Mouse (Mus musculus) brown adipose tissue, adult 24 weeks (tissue): ENCODE measurements around the gene Gm9376. TPM values are rescaled to one million over a fixed set of nuclear protein-coding genes. Genes with fewer than 3 reads are reported as not detected.

Experiments used
- H3K27ac ChIP-seq: fragments of 200-500 bp; replicated peaks from 2 replicates; pipeline ENCODE4 v1.5.1; 2012; ENCODE audit warnings: low read depth, mild to moderate bottlenecking, low read length
- H3K4me1 ChIP-seq: fragments of 200-500 bp; 2 replicates; pipeline ENCODE4 v1.6.1; 2012; ENCODE audit warnings: low read length, mixed read lengths; ENCODE audit not compliant: control insufficient read depth, insufficient read depth, insufficient read length
- H3K4me3 ChIP-seq: fragments of 200-500 bp; 2 replicates; pipeline ENCODE4 v1.5.1; 2012; ENCODE audit warnings: low read depth, mild to moderate bottlenecking, low read length, moderate library complexity; ENCODE audit not compliant: insufficient read depth
- polyA plus RNA-seq: library from polyadenylated mRNA; stranded (reverse); fragments of >200 nt; gene quantifications from 2 replicates; pipeline ENCODE4 v1.2.4, GENCODE M21; 2012; ENCODE audit not compliant: missing spikeins, insufficient read depth, insufficient read length

The Gm9376 gene
- polyA plus RNA-seq, 1 experiment, result not detected

- Histone ChIP-seq H3K27ac (no peak overlapping the region), H3K4me3 (no peak overlapping the region), H3K4me1 (peaks cover 2% of the 10 kb centered on the region; the same call in 1 of the 2 replicates)
Observed at GRCm38 (mm10) chr14:118241416-118241815, 25.3 kb upstream of the Gm9376 start.

GRCm38 (mm10) chr14:118253381-118253780 is 13.4 kb upstream of the Gm9376 start:
- no peak overlapping the region for H3K4me3 ChIP-seq
- no peak overlapping the region for H3K27ac ChIP-seq
- H3K4me1 ChIP-seq, result no peaks in the 10 kb centered on the region

GRCm38 (mm10) chr14:118268849-118269248 is 2.1 kb downstream of the Gm9376 start:
- Histone ChIP-seq H3K4me1 (no peaks in the 10 kb centered on the region), H3K27ac (no peak overlapping the region), H3K4me3 (no peak overlapping the region)

- H3K4me3 ChIP-seq, result no peak overlapping the region
- H3K27ac ChIP-seq, result no peak overlapping the region
- no peaks in the 10 kb centered on the region for H3K4me1 ChIP-seq
Observed at GRCm38 (mm10) chr14:118272594-118273555, 6.1 kb downstream of the Gm9376 start.

- Histone ChIP-seq H3K27ac (no peak overlapping the region), H3K4me3 (no peak overlapping the region), H3K4me1 (no peaks in the 10 kb centered on the region)
Observed at GRCm38 (mm10) chr14:118277704-118278498, 11.1 kb downstream of the Gm9376 start.

GRCm38 (mm10) chr14:118282272-118282671 is 15.5 kb downstream of the Gm9376 start:
- Histone ChIP-seq H3K4me1 (no peaks in the 10 kb centered on the region), H3K4me3 (no peak overlapping the region), H3K27ac (no peak overlapping the region)

GRCm38 (mm10) chr14:118282917-118283316 is 16.2 kb downstream of the Gm9376 start:
- Histone ChIP-seq H3K4me3 (no peak overlapping the region), H3K27ac (no peak overlapping the region), H3K4me1 (no peaks in the 10 kb centered on the region)

- H3K27ac ChIP-seq, result no peak overlapping the region
- no peak overlapping the region for H3K4me3 ChIP-seq
- no peaks in the 10 kb centered on the region for H3K4me1 ChIP-seq
Observed at GRCm38 (mm10) chr14:118286096-118286495, 19.3 kb downstream of the Gm9376 start.

- H3K4me3 ChIP-seq, result no peak overlapping the region
- no peaks in the 10 kb centered on the region for H3K4me1 ChIP-seq
- H3K27ac ChIP-seq, result no peak overlapping the region
Observed at GRCm38 (mm10) chr14:118289133-118289532, 22.4 kb downstream of the Gm9376 start.

- Histone ChIP-seq H3K4me1 (no peaks in the 10 kb centered on the region), H3K4me3 (no peak overlapping the region), H3K27ac (no peak overlapping the region)
Observed at GRCm38 (mm10) chr14:118290009-118290408, 23.2 kb downstream of the Gm9376 start.

- H3K4me1 ChIP-seq, result no peaks in the 10 kb centered on the region
- no peak overlapping the region for H3K27ac ChIP-seq
- H3K4me3 ChIP-seq, result no peak overlapping the region
Observed at GRCm38 (mm10) chr14:118302606-118303005, 35.8 kb downstream of the Gm9376 start.

- Histone ChIP-seq H3K4me3 (no peak overlapping the region), H3K4me1 (no peaks in the 10 kb centered on the region), H3K27ac (no peak overlapping the region)
Observed at GRCm38 (mm10) chr14:118304560-118304959, 37.8 kb downstream of the Gm9376 start.

- Histone ChIP-seq H3K4me3 (no peak overlapping the region), H3K4me1 (no peaks in the 10 kb centered on the region), H3K27ac (no peak overlapping the region)
Observed at GRCm38 (mm10) chr14:118305951-118306350, 39.2 kb downstream of the Gm9376 start.

- Histone ChIP-seq H3K27ac (no peak overlapping the region), H3K4me1 (no peaks in the 10 kb centered on the region), H3K4me3 (no peak overlapping the region)
Observed at GRCm38 (mm10) chr14:118307060-118307459, 40.3 kb downstream of the Gm9376 start.

GRCm38 (mm10) chr14:118311703-118312102 is 44.9 kb downstream of the Gm9376 start:
- Histone ChIP-seq H3K4me3 (no peak overlapping the region), H3K27ac (no peak overlapping the region), H3K4me1 (no peaks in the 10 kb centered on the region)
